Mouse (Mus musculus): ENCODE measurements around the gene Slc25a44.

DNA sequence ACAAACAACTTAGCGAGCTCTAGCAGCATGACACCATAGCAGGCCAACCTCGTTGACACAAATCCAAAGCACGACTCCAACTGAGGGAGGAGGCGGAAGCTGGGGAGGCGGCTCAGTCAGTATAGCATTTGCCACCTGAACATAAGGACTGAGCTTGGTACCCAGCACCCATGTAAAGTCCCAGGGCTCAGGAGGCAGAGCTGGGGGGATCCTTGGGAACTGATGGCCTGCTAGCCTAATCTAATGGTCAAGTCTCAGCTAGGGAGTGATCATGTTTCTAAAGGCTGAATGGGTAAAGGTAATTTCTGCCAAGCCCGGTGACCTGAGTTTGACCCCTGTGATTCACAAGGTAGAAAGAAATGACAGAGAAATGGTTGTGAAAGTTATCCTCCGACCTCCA is 17.4 kb downstream of the Slc25a44 start:
- no peak for TF ChIP-seq GATA1 (IDR thresholded peaks at IDR 0.05; ENCODE audit: low read length)
- no peak for TF ChIP-seq TAL1 (IDR thresholded peaks at IDR 0.05; ENCODE audit: low read length)
